Mouse (Mus musculus) mouse trophoblast stem cell (cell line): ENCODE data around the gene Bhlhe41.

Experiments used
- in situ Hi-C, 2 experiments: fragments of 300-500 bp; cut with MseI, MboI; formaldehyde crosslinking; loops; 2 replicates in 1 of 2; 3 replicates in 1 of 2; pipeline ENCODE4 v1.15.1; 2025

Bhlhe41 gene

GRCm38 (mm10) chr6:145865289-145865885, at the start of gene Bhlhe41:
Bhlhe41 (minus strand) TSS chr6:145865558.
- in situ Hi-C loops, result no loop called here

DNA sequence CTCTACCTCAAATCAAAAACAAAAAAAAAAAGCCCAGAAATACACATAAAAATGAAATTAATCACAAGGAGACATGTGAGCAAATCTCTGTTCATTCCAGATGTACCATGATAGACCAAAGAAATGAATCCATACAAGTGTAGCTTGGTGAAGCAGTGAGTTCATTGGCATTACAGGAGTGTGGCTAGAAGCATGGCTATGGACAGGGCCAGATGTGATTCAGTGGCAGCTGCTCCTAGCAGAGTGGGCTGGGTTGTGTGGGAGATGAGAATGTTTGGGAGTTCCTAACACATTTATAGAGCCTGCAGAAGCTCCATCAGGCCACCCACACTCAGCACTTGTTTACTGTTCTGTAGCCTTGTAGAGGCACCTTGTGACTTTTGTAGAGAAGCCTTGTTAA, 46.9 kb upstream of the Bhlhe41 start:
- in situ Hi-C loops, result no loop called here

- in situ Hi-C loops, result no loop called here
These were observed 45.4 kb upstream of the Bhlhe41 start for GRCm38 (mm10) chr6:145910469-145911426.

- in situ Hi-C loops, result no loop called here
These were observed 44.6 kb upstream of the Bhlhe41 start for GRCm38 (mm10) chr6:145909943-145910342.

- in situ Hi-C loops, result no loop called here
These were observed 40.9 kb upstream of the Bhlhe41 start for GRCm38 (mm10) chr6:145906096-145906890.

GRCm38 (mm10) chr6:145904616-145905015, 39.3 kb upstream of the Bhlhe41 start:
- in situ Hi-C loops, result no loop called here

GRCm38 (mm10) chr6:145904169-145904568, 38.8 kb upstream of the Bhlhe41 start:
- in situ Hi-C loops, result no loop called here

GRCm38 (mm10) chr6:145894669-145895342, 29.4 kb upstream of the Bhlhe41 start:
- in situ Hi-C loops, result no loop called here

GRCm38 (mm10) chr6:145893366-145894021, 28.1 kb upstream of the Bhlhe41 start:
- in situ Hi-C loops, result no loop called here

DNA sequence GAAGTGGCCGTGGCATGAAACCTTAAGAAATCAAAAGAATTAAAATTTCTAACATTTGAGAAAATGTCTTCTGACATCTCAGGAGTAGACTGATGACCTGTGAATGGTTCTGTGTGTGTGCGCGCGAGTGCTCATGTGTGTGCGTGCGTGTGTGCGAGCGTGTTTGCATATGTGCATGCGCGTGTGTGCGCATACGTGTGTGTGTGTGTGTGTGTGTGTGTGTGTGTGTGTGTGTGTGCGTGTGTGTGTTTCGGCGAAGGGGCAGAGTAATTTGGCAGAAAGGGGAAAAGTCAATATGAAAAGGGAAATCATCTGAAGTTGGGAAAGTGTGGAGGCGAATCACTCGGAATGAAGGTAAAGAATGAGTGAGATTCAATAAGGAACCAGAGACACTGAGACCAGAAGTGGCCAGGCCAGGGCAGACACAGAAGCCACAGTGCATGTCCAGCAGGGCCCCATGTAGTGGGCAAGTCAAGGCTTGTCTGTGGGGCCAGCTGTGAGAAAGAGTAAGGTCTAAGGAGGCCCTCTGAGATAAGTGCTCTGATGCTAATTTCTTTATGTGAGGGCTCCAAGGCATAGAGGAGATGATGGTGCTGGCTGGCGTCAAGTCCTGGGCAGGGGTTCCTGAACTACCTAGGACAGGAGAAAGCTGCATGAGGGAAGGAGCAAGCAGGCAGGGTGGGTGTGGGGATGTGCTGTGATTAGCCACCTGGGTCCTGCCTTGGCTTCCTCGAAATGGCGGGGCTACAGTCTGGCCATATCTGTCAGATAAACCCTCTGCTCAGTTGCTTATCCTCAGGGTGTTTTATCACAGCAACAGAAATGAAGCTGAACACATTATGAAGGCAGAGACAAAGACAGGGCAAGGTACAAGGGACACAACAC, 27.3 kb upstream of the Bhlhe41 start:
- in situ Hi-C loops, result no loop called here

- in situ Hi-C loops, result no loop called here
These were observed 26.6 kb upstream of the Bhlhe41 start for GRCm38 (mm10) chr6:145891951-145892350.

GRCm38 (mm10) chr6:145887719-145888118, 22.4 kb upstream of the Bhlhe41 start:
- in situ Hi-C loops, result no loop called here

DNA sequence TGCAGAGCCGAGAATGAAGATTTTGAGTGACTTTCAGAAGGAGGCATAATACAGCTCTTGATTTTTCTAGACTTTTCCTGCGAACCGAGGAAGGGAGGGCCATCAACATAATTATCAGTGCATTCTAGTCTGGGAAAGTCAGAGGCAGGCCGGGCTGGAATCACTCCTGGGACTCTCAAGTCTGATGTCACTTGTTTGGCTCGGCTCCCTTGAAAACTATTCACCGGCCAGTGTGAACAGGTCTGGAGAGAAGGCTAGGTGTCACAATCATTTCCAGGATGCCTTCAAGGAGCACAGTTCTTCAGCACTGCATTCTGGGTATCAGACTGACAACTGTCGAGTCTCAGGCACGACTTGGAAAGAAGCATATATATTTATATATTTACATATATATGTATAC, 20.9 kb upstream of the Bhlhe41 start:
- in situ Hi-C loops, result no loop called here

DNA sequence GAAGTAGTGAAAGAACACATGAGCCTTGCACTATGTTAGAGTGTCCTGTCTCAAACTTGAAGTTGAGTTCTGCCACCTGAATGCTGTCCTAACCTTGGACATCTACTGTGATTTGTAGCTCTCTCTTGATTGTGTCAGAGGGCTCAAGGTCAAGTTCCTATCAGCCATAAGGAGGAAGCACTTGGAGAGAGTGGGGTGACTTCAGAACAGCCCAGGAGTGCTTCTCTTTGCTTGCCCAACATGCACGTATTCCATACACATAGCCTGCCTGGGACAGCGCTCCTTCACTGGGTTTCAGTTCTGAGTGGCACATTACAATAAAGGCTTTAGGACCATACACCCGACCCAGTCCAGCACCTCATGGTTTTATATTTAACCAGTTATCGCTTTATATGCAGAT, 19.7 kb upstream of the Bhlhe41 start:
- in situ Hi-C loops, result no loop called here

DNA sequence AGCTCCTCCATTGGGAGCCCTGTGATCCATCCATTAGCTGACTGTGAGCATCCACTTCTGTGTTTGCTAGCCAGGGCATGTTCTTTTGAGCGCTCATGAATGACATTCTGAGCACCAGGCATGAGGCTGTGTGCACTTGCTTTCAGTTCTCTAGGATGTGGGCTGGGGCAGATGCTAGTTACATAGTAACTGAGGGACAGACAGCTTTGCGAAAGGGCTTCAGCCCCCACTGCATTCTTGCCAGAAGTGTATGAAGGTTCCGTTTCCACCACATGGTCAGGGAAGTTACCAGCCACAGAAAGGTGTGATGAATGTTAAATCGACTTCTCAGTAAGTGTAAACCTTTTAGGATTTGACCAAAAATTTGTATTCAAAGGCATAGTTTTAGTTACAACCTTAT, 18.3 kb upstream of the Bhlhe41 start:
- in situ Hi-C loops, result no loop called here

- in situ Hi-C loops, result no loop called here
These were observed 17.7 kb upstream of the Bhlhe41 start for GRCm38 (mm10) chr6:145883010-145883409.

GRCm38 (mm10) chr6:145880609-145881008, 15.3 kb upstream of the Bhlhe41 start:
- in situ Hi-C loops, result no loop called here

DNA sequence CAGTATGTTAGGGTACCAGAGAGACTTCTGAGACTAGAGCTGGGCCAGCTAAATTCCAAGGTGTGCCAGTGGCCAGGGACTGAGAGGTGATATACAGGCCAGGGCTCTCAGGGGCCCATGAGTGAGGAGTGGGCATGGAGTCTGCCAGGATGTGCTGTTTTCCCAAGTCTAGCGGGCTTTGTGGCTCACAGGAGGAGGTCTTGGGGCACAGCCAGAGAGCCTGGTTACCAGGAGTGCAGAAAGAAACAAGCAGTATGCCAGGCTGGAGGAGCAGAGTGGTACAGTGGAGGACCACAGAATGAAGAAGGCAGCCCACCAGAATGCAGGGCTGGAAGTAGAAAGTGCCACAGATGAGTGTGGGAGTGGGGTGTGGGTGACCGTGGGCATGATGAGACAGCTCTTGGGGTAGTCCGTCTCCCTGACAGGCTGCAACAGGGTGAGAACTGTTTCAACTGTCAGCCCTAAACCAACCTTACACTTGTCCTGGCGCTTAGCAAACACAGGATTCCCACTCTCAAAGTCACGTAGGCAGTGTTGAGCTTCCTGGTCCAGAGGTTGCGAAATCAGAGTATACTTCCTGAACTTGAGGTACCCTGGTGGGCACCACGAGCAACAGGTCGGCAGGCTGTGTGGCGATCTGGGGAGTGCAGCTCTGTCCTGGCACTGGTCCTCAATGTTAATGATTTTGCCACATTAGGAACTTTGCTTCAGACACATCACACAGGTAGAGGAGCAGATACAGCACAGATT, 11.8 kb upstream of the Bhlhe41 start:
- in situ Hi-C loops, result no loop called here

GRCm38 (mm10) chr6:145873354-145873753, 8.0 kb upstream of the Bhlhe41 start:
- in situ Hi-C loops, result no loop called here
